Mouse (Mus musculus) MN1 (cell line): ENCODE measurements around the gene Mylk.
"Not testable (repeated sequence)": the region's sequence is repeated elsewhere in the genome, so short reads cannot be mapped to it uniquely, and the experiment has no call there.

Experiments
- DNase-seq: peaks from one replicate; pipeline ENCODE4 v3.0.0-alpha.2; 2016; ENCODE audit warnings: low spot score

Gene Mylk

DNA sequence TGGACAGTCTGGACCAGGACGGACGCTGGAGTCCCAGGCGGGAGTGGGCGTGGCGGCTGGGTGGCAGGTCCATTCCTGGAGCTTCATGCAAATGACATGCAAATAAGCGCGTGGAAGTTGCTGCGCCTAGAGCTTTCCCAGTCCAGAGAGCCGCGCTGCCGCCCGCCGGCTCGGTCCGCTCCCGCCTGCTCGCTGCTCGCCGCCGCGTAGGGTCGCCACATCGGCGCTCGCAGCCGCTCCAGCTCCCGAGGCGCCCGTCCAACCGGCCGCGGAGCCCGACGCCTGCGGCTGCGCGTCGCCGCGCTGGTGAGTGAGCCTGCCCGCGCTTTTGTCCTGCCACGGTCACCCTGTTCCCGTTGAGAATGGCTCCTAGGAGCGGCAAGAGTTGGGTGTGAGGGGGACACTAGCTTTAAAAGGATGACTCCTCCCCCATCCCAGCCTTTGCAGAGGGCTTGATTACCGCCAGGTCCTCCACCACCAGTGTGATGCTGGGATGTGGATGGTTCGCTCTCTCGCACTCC lies at the start of gene Mylk:
Gene Mylk, plus strand, starts transcription at position 146 of the 521 bp plus-strand sequence.
- peak; percentile 80 for DNase-seq

- DNase-seq, result not testable (repeated sequence)
Measured at GRCm38 (mm10) chr16:34698721-34699120, 46.3 kb upstream of the Mylk start.

DNA sequence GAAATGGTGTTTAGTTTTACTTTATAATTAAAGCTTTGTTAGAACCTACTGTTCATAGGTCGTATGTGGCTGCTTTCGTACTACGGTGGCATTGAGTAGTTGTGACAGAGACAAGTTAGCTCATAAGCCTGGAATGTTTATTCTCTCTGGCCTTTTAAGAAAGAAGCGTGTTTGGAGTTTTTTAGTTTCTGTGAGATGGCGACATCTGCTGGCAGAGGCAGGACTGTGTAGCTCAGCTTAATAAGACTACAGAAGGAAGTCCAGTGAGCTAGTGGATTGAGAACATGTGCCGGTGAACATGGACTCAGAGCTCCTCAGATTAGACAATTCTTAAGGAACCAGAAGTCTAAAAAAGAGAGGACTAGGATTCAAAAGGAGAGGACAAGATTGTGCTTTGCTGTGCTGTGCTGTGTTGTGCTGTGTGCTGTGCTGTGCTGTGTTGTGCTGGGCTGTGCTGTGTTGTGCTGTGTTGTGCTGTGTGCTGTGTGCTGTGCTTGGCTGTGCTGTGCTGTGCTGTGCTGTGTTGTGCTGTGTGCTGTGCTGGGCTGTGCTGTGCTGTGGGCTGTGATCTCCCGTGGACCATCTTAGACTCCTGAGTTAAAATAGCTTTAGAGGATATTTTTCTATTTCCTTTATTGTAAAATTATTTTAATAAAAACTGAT lies 44.7 kb upstream of the Mylk start:
- DNase-seq, result peak; percentile 80

DNA sequence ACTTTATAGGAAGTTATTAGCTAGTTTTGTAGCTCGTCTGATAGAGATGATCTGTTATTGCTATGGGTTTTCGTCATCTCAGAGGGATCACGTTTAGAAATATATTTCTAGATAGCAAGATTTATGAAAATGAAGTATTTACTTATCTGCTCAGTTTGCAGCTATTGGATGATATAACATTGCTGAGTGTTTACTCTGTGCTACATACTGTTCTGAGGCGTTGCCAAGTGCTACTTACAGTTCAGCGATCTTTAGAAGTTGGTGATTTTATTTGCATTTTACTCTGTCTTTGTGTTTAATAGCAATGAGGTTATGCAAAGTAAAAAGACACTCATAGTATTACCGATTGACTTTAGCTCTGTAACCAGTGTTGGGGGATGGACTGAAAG lies 44.2 kb upstream of the Mylk start:
- no peak for DNase-seq

- no peak for DNase-seq
Measured at GRCm38 (mm10) chr16:34706019-34706418, 39.0 kb upstream of the Mylk start.

GRCm38 (mm10) chr16:34706487-34706946 lies 38.5 kb upstream of the Mylk start:
- DNase-seq, result no peak

- DNase-seq, result no peak
Measured at GRCm38 (mm10) chr16:34711481-34711880, 33.5 kb upstream of the Mylk start.

DNA sequence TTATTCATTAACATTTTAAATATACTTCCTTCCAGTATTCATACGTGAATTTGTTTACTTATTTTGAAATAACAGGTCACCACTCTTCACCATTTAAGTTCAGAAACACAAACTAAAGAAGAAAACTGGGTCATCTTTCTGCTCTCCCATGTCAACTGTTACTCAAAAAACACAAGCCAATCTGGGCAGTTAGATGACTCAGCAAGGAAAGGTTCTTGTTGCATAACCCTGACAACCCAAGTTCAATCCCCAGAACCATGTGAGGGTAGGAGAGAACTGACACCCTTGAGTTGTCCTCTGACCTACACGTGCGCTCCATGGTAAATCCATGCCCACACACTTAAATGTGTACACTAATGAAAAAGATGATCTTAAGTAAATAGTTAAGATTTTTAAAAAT lies 19.9 kb upstream of the Mylk start:
- DNase-seq, result no peak

GRCm38 (mm10) chr16:34728610-34729009 lies 16.4 kb upstream of the Mylk start:
- not testable (repeated sequence) for DNase-seq

GRCm38 (mm10) chr16:34729371-34729770 lies 15.6 kb upstream of the Mylk start:
- DNase-seq, result no peak

- DNase-seq, result no peak
Measured at GRCm38 (mm10) chr16:34738656-34739233, 6.3 kb upstream of the Mylk start.

GRCm38 (mm10) chr16:34742930-34743329 lies 2.1 kb upstream of the Mylk start:
- DNase-seq, result no peak

DNA sequence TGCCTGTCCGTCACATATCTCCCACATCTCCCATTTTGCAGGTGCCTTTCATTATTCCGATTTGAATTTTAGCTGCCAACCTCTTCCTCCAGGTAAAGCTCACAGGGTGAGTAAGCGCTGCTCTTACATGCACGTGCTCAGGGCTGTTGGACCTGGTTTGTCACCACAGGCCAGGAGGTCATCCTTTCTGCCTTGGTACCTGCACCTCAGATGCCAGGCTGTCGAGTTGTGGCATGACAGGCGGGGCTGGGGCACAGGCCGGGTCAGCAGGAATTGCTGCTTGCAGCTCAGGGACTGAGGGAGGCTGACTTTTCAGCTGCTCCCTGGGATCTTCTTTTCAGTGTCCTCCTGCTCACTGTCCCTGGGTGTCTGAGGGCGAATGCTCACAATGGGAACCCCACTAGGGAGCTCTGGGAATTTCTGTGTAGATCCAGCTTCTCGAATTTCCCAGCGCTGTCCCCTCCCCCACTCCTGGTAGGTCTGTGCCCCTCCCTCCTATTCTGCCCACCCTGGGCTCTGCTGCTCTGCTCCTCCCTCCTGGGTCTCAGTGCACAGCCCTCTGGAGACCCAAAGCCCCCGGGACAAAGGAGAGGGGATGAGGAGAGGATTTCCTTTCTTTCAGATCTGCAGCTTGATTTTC lies 3.2 kb downstream of the Mylk start:
- DNase-seq, result no peak

GRCm38 (mm10) chr16:34749536-34749935 lies 4.5 kb downstream of the Mylk start:
- no peak for DNase-seq

DNA sequence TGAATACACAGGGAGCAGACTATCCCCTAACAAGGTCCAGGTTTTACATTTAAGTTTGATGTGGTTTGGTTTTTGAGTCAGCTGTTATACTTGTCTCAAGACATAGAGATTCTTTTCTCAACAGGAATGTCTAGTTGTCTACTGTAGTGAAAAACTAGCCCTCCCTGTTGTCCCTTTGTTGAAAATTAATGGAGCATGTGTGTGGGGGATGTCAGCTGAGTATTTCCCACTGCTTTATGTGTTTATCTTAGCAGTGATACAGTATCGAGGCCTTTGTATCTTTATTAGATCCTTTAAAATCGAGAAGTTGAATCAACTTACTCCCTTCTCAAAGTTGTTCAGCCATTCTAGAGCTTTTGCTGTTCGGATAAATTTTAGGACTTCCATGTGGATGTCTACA lies 7.0 kb downstream of the Mylk start:
- DNase-seq, result no peak

- no peak for DNase-seq
Measured at GRCm38 (mm10) chr16:34752977-34753376, 8.0 kb downstream of the Mylk start.

DNA sequence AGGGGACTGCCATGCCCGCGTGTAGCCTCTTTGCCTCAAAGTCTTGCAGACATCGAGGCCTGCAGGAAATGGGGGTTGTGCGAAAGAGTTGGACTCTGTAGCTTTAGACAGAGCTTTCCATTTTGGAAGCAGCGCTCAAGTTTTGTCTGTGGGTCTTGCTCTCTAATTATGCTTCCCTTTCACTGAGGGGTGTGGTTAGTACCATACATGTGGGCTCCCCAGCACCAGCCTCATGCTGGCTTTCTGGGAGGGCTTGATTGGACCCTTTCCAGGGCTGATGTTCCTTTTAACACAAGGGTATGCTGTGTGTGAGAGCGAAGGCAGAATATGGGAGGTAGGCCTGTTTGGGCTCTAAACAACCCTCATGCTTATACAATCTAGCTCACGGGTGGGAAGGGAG lies 12.0 kb downstream of the Mylk start:
- DNase-seq, result no peak

DNA sequence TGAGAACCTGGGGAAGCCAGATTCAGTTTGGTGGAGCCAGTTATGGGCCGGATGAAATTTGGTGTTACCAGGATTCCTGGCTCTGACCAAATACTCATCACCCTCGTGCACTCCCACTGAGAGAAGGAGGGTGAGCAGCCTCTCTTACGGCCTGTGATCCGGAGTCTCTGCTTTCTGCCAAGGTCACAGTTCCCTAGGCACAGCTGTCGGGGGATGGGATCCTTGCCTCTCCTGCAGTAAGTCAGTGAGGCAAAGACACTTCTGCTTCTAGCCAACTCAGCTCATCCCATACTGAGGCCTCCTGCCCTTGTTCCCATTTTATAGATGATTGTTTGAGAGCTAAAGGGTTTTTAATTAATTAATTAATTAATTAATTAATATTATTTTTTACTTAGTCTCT lies 13.2 kb downstream of the Mylk start:
- no peak for DNase-seq

- no peak for DNase-seq
Measured at GRCm38 (mm10) chr16:34763959-34764591, 19.1 kb downstream of the Mylk start.

GRCm38 (mm10) chr16:34765666-34766065 lies 20.7 kb downstream of the Mylk start:
- DNase-seq, result no peak

GRCm38 (mm10) chr16:34766193-34766592 lies 21.2 kb downstream of the Mylk start:
- DNase-seq, result no peak

GRCm38 (mm10) chr16:34767443-34767842 lies 22.4 kb downstream of the Mylk start:
- DNase-seq, result no peak

GRCm38 (mm10) chr16:34768436-34768835 lies 23.4 kb downstream of the Mylk start:
- no peak for DNase-seq
